Mouse (Mus musculus) kidney, adult 2 months (tissue): ENCODE measurements around the gene Abracl.

Experiments
- CTCF ChIP-seq: fragments of 200-500 bp; conservative IDR thresholded peaks from 2 replicates; pipeline ENCODE4 v1.5.1; 2011; ENCODE audit warnings: low read depth, mild to moderate bottlenecking, control low read depth, low read length, moderate library complexity, mixed read lengths; ENCODE audit not compliant: insufficient read depth, insufficient read length
- POLR2A ChIP-seq: fragments of 200-500 bp; IDR thresholded peaks from one replicate; pipeline ENCODE4 v1.6.1; 2011; ENCODE audit warnings: low read depth, low read length, control low read depth

- TF ChIP-seq CTCF (no peak), POLR2A (no peak)
Measured at GRCm38 (mm10) chr10:18070616-18071015, 47.5 kb upstream of the Abracl start.
